Mouse (Mus musculus) left cerebral cortex, postnatal 25 days (tissue): ENCODE measurements around the gene Magi2. TPM values are rescaled to one million over a fixed set of nuclear protein-coding genes. Genes with fewer than 3 reads are reported as not detected.
A peak's percentile ranks its signal among the peaks of the same experiment; 100 is the strongest.

Experiments
- DNase-seq, 2 experiments: peaks; one replicate each; pipeline ENCODE4 v3.0.0; 2022; ENCODE audit warnings: low spot score in 2 of 2, mixed read lengths in 1 of 2
- intact Hi-C: fragments of 180-260 bp; cut with DNase I; formaldehyde crosslinking; loops from one replicate; pipeline ENCODE4 v1.15.1; 2025
- total RNA-seq, 2 experiments: library from RNA; stranded (reverse); gene quantifications; 2 replicates each; pipeline ENCODE4 v1.2.3; 2021

The Magi2 gene
- total RNA-seq, 2 experiments from 2014 or later = 118 to 120 TPM

GRCm38 (mm10) chr5:20603756-20604469, 1377.1 kb downstream of the Magi2 start:
- DNase-seq = no peak
- intact Hi-C loops = no loop called here

- no peak for DNase-seq
- intact Hi-C loops = no loop called here
Measured at GRCm38 (mm10) chr5:20606497-20606896, 1379.7 kb downstream of the Magi2 start.

DNA sequence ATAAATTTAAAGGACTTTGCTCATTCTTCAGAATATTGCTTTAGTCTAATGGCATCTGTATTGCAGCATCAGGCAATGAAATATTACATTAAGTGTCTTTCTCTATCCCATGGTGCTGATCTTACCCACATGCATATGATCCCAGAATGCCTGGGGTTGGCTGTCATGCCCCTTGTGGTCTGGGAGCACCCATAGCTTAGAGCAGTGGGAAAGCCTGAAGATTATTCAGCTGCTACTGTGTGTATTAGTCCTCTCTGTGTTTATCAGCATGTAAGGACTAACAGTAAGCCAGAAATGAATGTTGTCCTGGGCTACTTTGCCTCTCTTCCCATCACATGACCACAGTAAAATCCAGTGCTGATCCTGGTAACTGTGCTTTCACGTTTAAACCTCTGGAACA, 1380.7 kb downstream of the Magi2 start:
- intact Hi-C loops = no loop called here
- DNase-seq = no peak

DNA sequence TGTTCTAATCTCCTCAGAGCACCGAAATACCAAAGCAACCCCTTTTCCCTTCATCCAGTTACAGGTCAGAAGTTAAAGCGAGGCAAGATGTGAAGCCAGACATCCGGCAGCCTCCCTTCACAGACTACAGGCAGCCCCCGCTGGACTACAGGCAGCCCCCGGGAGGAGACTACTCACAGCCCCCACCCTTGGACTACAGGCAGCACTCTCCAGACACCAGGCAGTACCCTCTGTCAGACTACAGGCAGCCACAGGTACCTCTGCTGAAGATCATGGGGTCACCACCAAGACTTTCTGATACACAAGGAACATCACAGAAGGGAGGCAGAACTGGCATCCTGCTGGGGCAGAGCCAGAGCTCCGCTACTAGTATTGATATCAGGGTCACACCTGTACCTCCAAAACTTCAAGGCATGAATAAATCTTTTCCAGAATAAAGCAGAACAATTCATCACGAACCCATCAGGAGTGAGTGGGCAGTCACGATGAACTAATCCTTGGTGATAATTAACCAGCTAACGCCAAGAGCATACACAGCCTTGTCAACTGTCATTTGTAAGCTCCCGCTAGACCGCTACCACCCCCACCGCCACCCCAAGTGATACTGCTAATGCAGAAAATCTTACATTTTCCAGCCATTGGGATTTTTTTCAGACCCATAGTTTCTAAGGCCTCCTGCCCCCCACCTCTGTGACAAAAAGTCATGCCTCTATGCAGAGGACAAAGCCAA, 1382.5 kb downstream of the Magi2 start:
- no peak for DNase-seq
- intact Hi-C loops = no loop called here

DNA sequence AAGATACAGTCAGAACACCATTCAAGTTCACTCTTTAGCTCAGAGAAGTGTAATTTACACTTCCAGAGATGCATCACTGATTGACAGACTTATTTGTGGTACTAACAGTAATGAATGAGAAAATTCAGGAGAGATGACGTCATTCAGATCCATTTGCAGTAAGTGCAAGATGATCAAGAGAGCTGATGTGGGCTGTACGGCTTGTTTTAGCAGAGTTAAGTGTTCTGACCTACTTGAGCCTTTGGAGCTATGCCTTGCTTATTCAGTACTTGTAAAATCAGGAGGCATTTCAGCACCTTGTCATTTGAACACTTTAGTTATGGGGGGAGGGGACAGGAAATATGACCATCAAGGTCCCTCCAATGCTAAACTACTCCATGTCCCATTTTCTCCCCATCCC, 1383.8 kb downstream of the Magi2 start:
- intact Hi-C loops = no loop called here
- DNase-seq = peak in 1 of 2 experiments; percentile 50

DNA sequence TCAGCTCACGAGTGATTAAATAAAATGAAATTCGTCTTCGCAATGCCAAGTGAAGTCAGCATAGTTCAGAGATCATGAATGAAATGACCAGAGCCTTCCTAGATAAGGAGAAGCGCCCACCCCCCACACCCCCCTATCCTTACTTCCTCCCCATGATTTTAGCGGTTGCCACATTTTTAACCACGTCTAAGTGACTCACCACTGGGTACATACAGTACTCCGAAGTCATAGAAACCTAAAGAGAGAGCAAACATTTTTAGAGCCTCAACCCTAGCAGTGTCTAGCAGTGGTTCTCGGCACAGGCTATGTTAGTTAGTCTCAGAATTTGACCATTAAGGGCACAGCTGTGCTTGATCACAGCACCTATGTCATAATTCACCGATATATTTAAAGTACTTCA, 1385.8 kb downstream of the Magi2 start:
- peak in 1 of 2 experiments; percentile 55 for DNase-seq
- intact Hi-C loops = no loop called here

GRCm38 (mm10) chr5:20614891-20615290, 1388.1 kb downstream of the Magi2 start:
- peak in 1 of 2 experiments; percentile 84 for DNase-seq
- intact Hi-C loops = loop anchor here (2.0 kb wide), 1 partner anchor 46 kb away; no protein-coding TSS in a partner anchor

GRCm38 (mm10) chr5:20620596-20621511, 1394.0 kb downstream of the Magi2 start:
- DNase-seq = no peak
- intact Hi-C loops = no loop called here

- intact Hi-C loops = no loop called here
- no peak for DNase-seq
Measured at GRCm38 (mm10) chr5:20622417-20622816, 1395.6 kb downstream of the Magi2 start.

GRCm38 (mm10) chr5:20622837-20623573, 1396.2 kb downstream of the Magi2 start:
- intact Hi-C loops = no loop called here
- peak in 1 of 2 experiments; percentile 51 for DNase-seq

GRCm38 (mm10) chr5:20625117-20625516, 1398.3 kb downstream of the Magi2 start:
- no peak for DNase-seq
- intact Hi-C loops = no loop called here

GRCm38 (mm10) chr5:20628954-20629601, 1402.2 kb downstream of the Magi2 start:
- intact Hi-C loops = no loop called here
- peak in 1 of 2 experiments; percentile 87 for DNase-seq

DNA sequence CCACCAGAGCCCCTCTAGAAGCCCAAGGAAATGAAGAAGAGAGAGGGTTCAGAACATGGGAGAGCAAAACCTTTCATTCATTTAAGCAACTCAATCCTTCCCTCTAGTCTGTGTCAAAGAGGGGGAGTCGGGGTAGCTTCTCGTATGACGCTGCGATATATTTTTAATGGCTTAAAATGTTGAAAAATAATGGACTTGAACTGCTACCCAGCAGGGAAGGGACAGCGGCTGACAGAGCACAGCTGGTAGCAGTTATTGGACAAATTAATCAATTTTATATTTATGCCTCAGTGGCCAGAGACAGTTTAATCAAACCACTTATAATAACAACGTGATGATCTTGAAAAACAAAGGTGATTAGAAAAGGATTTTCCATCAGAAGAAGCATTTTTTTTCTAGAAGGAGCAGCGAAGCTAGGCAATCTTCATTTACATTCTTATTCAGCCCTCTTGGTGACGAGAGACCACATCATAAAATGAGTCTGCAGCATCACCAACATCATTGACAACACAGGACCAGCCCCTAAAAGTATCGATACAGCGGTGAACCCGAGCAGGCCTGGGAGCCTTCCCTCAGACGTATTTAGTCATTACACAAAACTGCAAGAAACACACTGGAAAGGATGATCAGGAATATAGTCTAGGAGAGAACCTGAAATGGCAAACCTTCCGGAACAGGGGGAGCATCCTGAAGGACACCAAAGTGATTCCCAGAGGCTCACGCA, 1407.4 kb downstream of the Magi2 start:
- intact Hi-C loops = no loop called here
- no peak for DNase-seq

- DNase-seq = peak in 1 of 2 experiments; percentile 67
- intact Hi-C loops = no loop called here
Measured at GRCm38 (mm10) chr5:20634822-20635221, 1408.0 kb downstream of the Magi2 start.

- DNase-seq = peak in 1 of 2 experiments; percentile 63
- intact Hi-C loops = loop anchor here (2.0 kb wide), 1 partner anchor 21 kb away; no protein-coding TSS in a partner anchor
Measured at GRCm38 (mm10) chr5:20637300-20637989, 1410.6 kb downstream of the Magi2 start.

- intact Hi-C loops = no loop called here
- no peak for DNase-seq
Measured at GRCm38 (mm10) chr5:20642196-20642595, 1415.4 kb downstream of the Magi2 start.

GRCm38 (mm10) chr5:20643741-20644140, 1416.9 kb downstream of the Magi2 start:
- DNase-seq = no peak
- intact Hi-C loops = no loop called here

GRCm38 (mm10) chr5:20646947-20647346, 1420.1 kb downstream of the Magi2 start:
- peak in 1 of 2 experiments; percentile 64 for DNase-seq
- intact Hi-C loops = no loop called here
